Mouse (Mus musculus): ENCODE data around the gene Mydgf. TPM values are rescaled to one million over a fixed set of nuclear protein-coding genes. Genes with fewer than 3 reads are reported as not detected.

The Mydgf gene
- polyA plus RNA-seq, 1 experiment: 27.5 TPM

- 91% methylated on average over 2 of the region's 2 CpGs for WGBS
- Histone ChIP-seq H3K27me3 (ENCODE audit: control insufficient read depth, insufficient read depth, low read length) (no peaks in the 10 kb centered on the region), H3K4me3 (ENCODE audit: extremely low read depth, insufficient read depth, insufficient read length) (no peak overlapping the region), H3K4me1 (ENCODE audit: control insufficient read depth, insufficient read depth, insufficient read length) (no peaks in the 10 kb centered on the region), H3K36me3 (ENCODE audit: control insufficient read depth, insufficient read depth, low read length) (peaks cover 34% of the 10 kb centered on the region), H3K27ac (ENCODE audit: insufficient read depth, low read length) (no peak overlapping the region)
- no peak for DNase-seq (ENCODE audit: low read depth in 1 of 2, low spot score in 2 of 2)
- TF ChIP-seq POLR2A (IDR thresholded peaks at IDR 0.05; ENCODE audit: low read depth, low read length) (no peak), CTCF (IDR thresholded peaks at IDR 0.05; ENCODE audit: extremely low read depth, insufficient read depth, insufficient read length, insufficient replicate concordance) (peak; percentile 44; the same call in 1 of the 2 replicates)
Observed at GRCm38 (mm10) chr17:56196860-56197259, 13.1 kb upstream of the Mydgf start.

- no peak for DNase-seq (ENCODE audit: low read depth in 1 of 2, low spot score in 2 of 2)
- no peaks in the 10 kb centered on the region for H3K27me3 ChIP-seq (ENCODE audit: control insufficient read depth, insufficient read depth, low read length)
- WGBS: 89% methylated on average over 13 of the region's 13 CpGs
- H3K4me3 ChIP-seq (ENCODE audit: extremely low read depth, insufficient read depth, insufficient read length): no peak overlapping the region
- no peak overlapping the region for H3K27ac ChIP-seq (ENCODE audit: insufficient read depth, low read length)
- H3K4me1 ChIP-seq (ENCODE audit: control insufficient read depth, insufficient read depth, insufficient read length): no peaks in the 10 kb centered on the region
- H3K36me3 ChIP-seq (ENCODE audit: control insufficient read depth, insufficient read depth, low read length): peaks cover 43% of the 10 kb centered on the region
- no peak for TF ChIP-seq CTCF (IDR thresholded peaks at IDR 0.05; ENCODE audit: extremely low read depth, insufficient read depth, insufficient read length, insufficient replicate concordance)
Observed at GRCm38 (mm10) chr17:56194765-56195164, 11.0 kb upstream of the Mydgf start.

- Histone ChIP-seq H3K36me3 (ENCODE audit: control insufficient read depth, insufficient read depth, low read length) (peaks cover 47% of the 10 kb centered on the region), H3K27ac (ENCODE audit: insufficient read depth, low read length) (no peak overlapping the region), H3K4me1 (ENCODE audit: control insufficient read depth, insufficient read depth, insufficient read length) (no peaks in the 10 kb centered on the region), H3K4me3 (ENCODE audit: extremely low read depth, insufficient read depth, insufficient read length) (no peak overlapping the region), H3K27me3 (ENCODE audit: control insufficient read depth, insufficient read depth, low read length) (no peaks in the 10 kb centered on the region)
- TF ChIP-seq CTCF (IDR thresholded peaks at IDR 0.05; ENCODE audit: extremely low read depth, insufficient read depth, insufficient read length, insufficient replicate concordance): no peak
- TF ChIP-seq POLR2A (IDR thresholded peaks at IDR 0.05; ENCODE audit: low read depth, low read length): no peak
- DNase-seq (ENCODE audit: low read depth in 1 of 2, low spot score in 2 of 2): no peak
- 89% methylated on average over 12 of the region's 12 CpGs for WGBS
Observed at GRCm38 (mm10) chr17:56194357-56194756, 10.6 kb upstream of the Mydgf start.

GRCm38 (mm10) chr17:56191266-56191665 is 7.5 kb upstream of the Mydgf start:
- Histone ChIP-seq H3K27ac (ENCODE audit: insufficient read depth, low read length) (no peak overlapping the region), H3K36me3 (ENCODE audit: control insufficient read depth, insufficient read depth, low read length) (peaks cover 42% of the 10 kb centered on the region), H3K27me3 (ENCODE audit: control insufficient read depth, insufficient read depth, low read length) (no peaks in the 10 kb centered on the region), H3K4me1 (ENCODE audit: control insufficient read depth, insufficient read depth, insufficient read length) (no peaks in the 10 kb centered on the region), H3K4me3 (ENCODE audit: extremely low read depth, insufficient read depth, insufficient read length) (no peak overlapping the region)
- WGBS: 95% methylated on average over 6 of the region's 6 CpGs
- no peak for TF ChIP-seq POLR2A (IDR thresholded peaks at IDR 0.05; ENCODE audit: low read depth, low read length)
- no peak for TF ChIP-seq CTCF (IDR thresholded peaks at IDR 0.05; ENCODE audit: extremely low read depth, insufficient read depth, insufficient read length, insufficient replicate concordance)
- no peak for DNase-seq (ENCODE audit: low read depth in 1 of 2, low spot score in 2 of 2)

- 84% methylated on average over 11 of the region's 11 CpGs for WGBS
- TF ChIP-seq CTCF (IDR thresholded peaks at IDR 0.05; ENCODE audit: extremely low read depth, insufficient read depth, insufficient read length, insufficient replicate concordance) (no peak), POLR2A (IDR thresholded peaks at IDR 0.05; ENCODE audit: low read depth, low read length) (no peak)
Observed at GRCm38 (mm10) chr17:56185281-56186141, 1.8 kb upstream of the Mydgf start.

GRCm38 (mm10) chr17:56182975-56183657 is 604 bp downstream of the Mydgf start:
- H3K27ac ChIP-seq (ENCODE audit: insufficient read depth, low read length): peak overlapping the region; percentile 55; the same call in 1 of the 2 replicates
- H3K4me3 ChIP-seq (ENCODE audit: extremely low read depth, insufficient read depth, insufficient read length): peak overlapping the region; percentile 87
- no peak for DNase-seq (ENCODE audit: low read depth in 1 of 2, low spot score in 2 of 2)
- H3K27me3 ChIP-seq (ENCODE audit: control insufficient read depth, insufficient read depth, low read length): no peaks in the 10 kb centered on the region
- H3K4me1 ChIP-seq (ENCODE audit: control insufficient read depth, insufficient read depth, insufficient read length): peaks cover 2% of the 10 kb centered on the region; the same call in 1 of the 2 replicates
- H3K36me3 ChIP-seq (ENCODE audit: control insufficient read depth, insufficient read depth, low read length): peaks cover 19% of the 10 kb centered on the region
- 5% methylated on average over 14 of the region's 14 CpGs for WGBS
- TF ChIP-seq POLR2A (IDR thresholded peaks at IDR 0.05; ENCODE audit: low read depth, low read length) (no peak), CTCF (IDR thresholded peaks at IDR 0.05; ENCODE audit: extremely low read depth, insufficient read depth, insufficient read length, insufficient replicate concordance) (no peak)

More at GRCm38 (mm10) chr17:56185281-56186141, 1.8 kb upstream of the Mydgf start:
- H3K4me3 ChIP-seq (ENCODE audit: extremely low read depth, insufficient read depth, insufficient read length): no peak overlapping the region
- H3K27ac ChIP-seq (ENCODE audit: insufficient read depth, low read length): peak overlapping the region; percentile 34; the same call in 1 of the 2 replicates
- DNase-seq (ENCODE audit: low read depth in 1 of 2, low spot score in 2 of 2): no peak
- peaks cover 22% of the 10 kb centered on the region for H3K36me3 ChIP-seq (ENCODE audit: control insufficient read depth, insufficient read depth, low read length)
- H3K4me1 ChIP-seq (ENCODE audit: control insufficient read depth, insufficient read depth, insufficient read length): peaks cover 2% of the 10 kb centered on the region; the same call in 1 of the 2 replicates
- no peaks in the 10 kb centered on the region for H3K27me3 ChIP-seq (ENCODE audit: control insufficient read depth, insufficient read depth, low read length)
